Mouse (Mus musculus) liver, embryonic 11.5 days (tissue): ENCODE data around the gene Nmur1. TPM values are rescaled to one million over a fixed set of nuclear protein-coding genes. Genes with fewer than 3 reads are reported as not detected.
"Not testable (repeated sequence)": the region's sequence is repeated elsewhere in the genome, so short reads cannot be mapped to it uniquely, and the experiment has no call there.

Source experiments
- ATAC-seq: fragments of 200-750 bp; cut with Nextera tagmentation; replicated peaks from 2 replicates; pipeline ENCODE4 v1.8.0; 2017; ENCODE audit warnings: moderate number of reproducible peaks, mild to moderate bottlenecking, moderate TSS enrichment, moderate library complexity; ENCODE audit not compliant: low FRiP score
- DNase-seq: peaks from one replicate; pipeline ENCODE4 v3.0.0-alpha.2; 2017; ENCODE audit warnings: low spot score
- H3K27ac ChIP-seq: fragments of 300-500 bp; sonication (generic); 2 replicates; pipeline ENCODE4 v1.5.1; 2014; ENCODE audit warnings: mild to moderate bottlenecking, low read depth, low read length, control low read depth
- H3K27me3 ChIP-seq: fragments of 300-500 bp; sonication (generic); replicated peaks from 2 replicates; pipeline ENCODE4 v1.6.1; 2014; ENCODE audit warnings: low read length, mixed read lengths; ENCODE audit not compliant: control insufficient read depth, insufficient read depth
- H3K36me3 ChIP-seq: fragments of 300-500 bp; sonication (generic); 2 replicates; pipeline ENCODE4 v1.6.1; 2014; ENCODE audit warnings: mild to moderate bottlenecking, low read length, moderate library complexity, mixed read lengths; ENCODE audit not compliant: control insufficient read depth, insufficient read depth
- H3K4me1 ChIP-seq: fragments of 300-500 bp; sonication (generic); replicated peaks from 2 replicates; pipeline ENCODE4 v1.6.1; 2014; ENCODE audit warnings: low read length, mixed read lengths; ENCODE audit not compliant: control insufficient read depth, insufficient read depth
- H3K4me2 ChIP-seq: fragments of 300-500 bp; sonication (generic); 2 replicates; pipeline ENCODE4 v1.6.1; 2014; ENCODE audit warnings: mild to moderate bottlenecking, control low read depth, moderate library complexity
- H3K4me3 ChIP-seq: fragments of 300-500 bp; sonication (generic); 2 replicates; pipeline ENCODE4 v1.5.1; 2014; ENCODE audit warnings: low read depth, low read length, control low read depth
- H3K9ac ChIP-seq: fragments of 300-500 bp; sonication (generic); 2 replicates; pipeline ENCODE4 v1.6.1; 2014; ENCODE audit warnings: low read depth, low read length, control low read depth
- H3K9me3 ChIP-seq: fragments of 300-500 bp; sonication (generic); 2 replicates; pipeline ENCODE4 v1.6.1; 2016; ENCODE audit warnings: low read length, inconsistent platforms, mixed read lengths; ENCODE audit not compliant: control insufficient read depth
- WGBS: fragments of 180-500 bp; shearing (Covaris S2); extraction: QIAGEN DNeasy Blood & Tissue Kit; methylation state at CpG from one replicate; pipeline ENCODE4 v1.1.7; 2014; 5-methylcytosine and 5-hydroxymethylcytosine counted together
- microRNA-seq: library from miRNA; unstranded; fragments of <30 nt; microRNA quantifications from one replicate; pipeline ENCODE4, GENCODE M21; 2017; ENCODE audit warnings: borderline number of aligned reads
- polyA plus RNA-seq: library from polyadenylated mRNA; unstranded; fragments of >200 nt; fragmentation: Nextera tagmentation; extraction: Ambion mirVana; gene quantifications from 2 replicates; pipeline ENCODE4 v1.2.1, GENCODE M21; 2014

The Nmur1 gene
- polyA plus RNA-seq, 1 experiment from 2014 or later, result not detected

DNA sequence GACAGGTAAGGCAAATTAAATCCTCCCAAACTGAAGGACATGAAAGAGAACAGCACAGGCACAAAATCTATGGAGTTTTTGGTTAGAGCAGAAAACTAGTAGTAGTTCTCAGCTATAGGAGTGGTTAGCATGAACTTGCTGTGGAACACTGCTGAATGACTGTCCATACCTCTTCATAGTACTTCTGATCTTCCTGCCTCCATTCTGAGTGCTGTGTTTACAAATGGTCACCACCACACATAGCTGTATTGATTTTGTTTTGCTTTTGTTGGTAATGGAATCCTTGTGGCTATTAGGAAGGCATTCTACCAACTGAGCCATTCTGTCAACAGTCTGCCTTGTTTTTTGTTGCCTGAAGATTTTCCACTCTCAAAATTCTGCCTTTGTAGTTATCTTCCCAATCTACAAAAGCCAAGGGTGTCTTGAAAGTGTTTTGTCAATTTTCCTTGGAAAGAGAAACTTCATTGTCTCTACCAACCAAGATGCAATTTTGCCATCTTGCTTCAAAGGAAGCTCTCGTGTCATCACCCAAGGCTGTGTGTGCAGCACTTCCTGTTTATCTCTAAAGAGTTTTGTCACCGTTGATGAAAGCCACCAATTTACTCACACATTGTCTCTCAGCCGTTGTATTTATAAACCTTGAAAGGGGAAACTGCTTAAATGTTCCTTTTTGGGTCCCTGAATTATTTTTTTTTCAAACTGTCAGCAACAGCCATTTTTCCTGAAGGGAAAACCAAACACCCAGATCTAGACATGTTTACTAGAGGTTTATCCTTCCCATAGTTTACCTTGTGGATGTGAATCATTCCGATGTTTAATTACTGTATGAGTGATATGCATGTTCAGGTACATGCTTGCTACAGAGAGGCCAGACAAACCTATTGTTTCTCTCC lies 81.8 kb downstream of the Nmur1 start:
- 44% methylated on average over 4 of the region's 4 CpGs for WGBS
- H3K27me3 ChIP-seq, result no peaks in the 10 kb centered on the region
- no peak overlapping the region for H3K9ac ChIP-seq
- H3K9me3 ChIP-seq, result no peaks in the 10 kb centered on the region
- ATAC-seq (no peak), DNase-seq (no peak)
- H3K27ac ChIP-seq, result peak overlapping the region; percentile 21; the same call in 1 of the 2 replicates
- H3K4me3 ChIP-seq, result no peak overlapping the region
- peaks cover 14% of the 10 kb centered on the region for H3K36me3 ChIP-seq
- no peaks in the 10 kb centered on the region for H3K4me1 ChIP-seq
- no peak overlapping the region for H3K4me2 ChIP-seq

DNA sequence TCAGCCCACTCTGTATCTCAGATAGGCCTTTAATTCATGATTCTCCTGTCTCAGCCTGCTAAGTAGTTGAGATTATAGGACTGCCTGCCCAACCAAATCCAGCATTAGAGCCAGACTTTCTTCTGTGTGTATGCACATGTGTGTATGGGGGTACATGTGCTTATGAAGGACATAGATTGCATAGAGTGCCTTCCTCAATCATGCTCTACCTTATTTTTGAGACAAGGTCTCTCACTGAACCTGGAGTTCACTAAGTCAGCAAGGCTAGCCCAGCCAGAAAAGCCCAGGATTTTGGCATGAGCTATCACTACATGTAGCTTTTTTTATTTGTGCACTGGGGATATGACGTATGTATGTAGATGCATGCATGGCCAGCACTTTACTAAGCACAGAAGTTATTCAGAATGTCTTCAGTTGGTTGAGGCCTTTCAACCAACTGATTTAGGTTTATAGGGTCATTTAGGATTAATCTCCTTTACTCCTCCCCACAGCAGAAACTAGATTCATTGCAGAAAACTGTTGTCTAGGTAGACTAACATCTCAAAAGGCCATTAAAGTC lies 82.9 kb downstream of the Nmur1 start:
- Histone ChIP-seq H3K4me3 (no peak overlapping the region), H3K9me3 (no peaks in the 10 kb centered on the region), H3K27ac (no peak overlapping the region), H3K9ac (no peak overlapping the region), H3K4me1 (no peaks in the 10 kb centered on the region), H3K27me3 (no peaks in the 10 kb centered on the region), H3K4me2 (no peak overlapping the region), H3K36me3 (peaks cover 3% of the 10 kb centered on the region)
- ATAC-seq (no peak), DNase-seq (no peak)
- WGBS, result 91% methylated on average over 1 of the region's 1 CpGs

DNA sequence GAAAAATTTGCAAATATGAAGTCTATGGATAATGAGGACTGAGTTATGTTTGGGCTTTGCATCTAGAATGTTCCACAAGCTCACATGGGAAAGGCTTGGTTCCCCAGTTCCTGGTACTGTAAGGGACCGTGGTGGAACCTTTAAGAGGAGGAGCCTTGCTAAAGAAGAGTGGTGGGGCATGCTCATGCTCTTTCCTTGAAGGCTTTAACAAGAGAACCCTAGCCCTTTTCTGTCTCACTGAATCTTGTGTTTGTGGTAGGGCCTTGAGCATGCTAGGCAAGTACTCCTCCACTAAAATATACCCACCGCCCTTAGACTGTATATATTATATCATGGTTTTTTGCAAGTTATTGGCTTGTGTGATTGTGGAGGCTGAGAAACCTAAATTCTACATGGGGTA lies 83.7 kb downstream of the Nmur1 start:
- Histone ChIP-seq H3K4me3 (no peak overlapping the region), H3K9ac (no peak overlapping the region), H3K4me2 (no peak overlapping the region), H3K27ac (no peak overlapping the region), H3K9me3 (no peaks in the 10 kb centered on the region), H3K27me3 (no peaks in the 10 kb centered on the region), H3K4me1 (no peaks in the 10 kb centered on the region), H3K36me3 (no peaks in the 10 kb centered on the region)
- ATAC-seq (no peak), DNase-seq (no peak)
- WGBS, result 86% methylated on average over 2 of the region's 2 CpGs

DNA sequence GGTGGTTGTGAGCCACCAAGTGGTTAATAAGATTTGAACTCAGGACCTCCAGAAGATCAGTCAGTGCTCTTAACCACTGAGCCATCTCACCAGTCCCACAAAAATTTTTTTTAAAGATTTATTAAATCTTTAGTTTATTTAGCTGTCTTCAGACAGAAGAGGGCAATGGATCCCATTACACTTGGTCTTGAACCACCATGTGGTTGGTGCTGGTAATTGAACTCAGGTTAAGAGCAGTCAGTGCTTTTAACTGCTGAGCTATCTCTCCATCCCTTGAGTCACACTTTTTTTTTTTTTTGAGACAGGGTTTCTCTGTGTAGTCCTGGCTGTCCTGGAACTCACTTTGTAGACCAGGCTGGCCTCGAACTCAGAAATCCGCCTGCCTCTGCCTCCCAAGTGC lies 84.9 kb downstream of the Nmur1 start:
- WGBS, result 84% methylated on average over 2 of the region's 2 CpGs
- H3K4me1 ChIP-seq, DNase-seq, H3K27me3 ChIP-seq, H3K9me3 ChIP-seq, ATAC-seq, H3K36me3 ChIP-seq, H3K4me3 ChIP-seq, H3K27ac ChIP-seq, H3K9ac ChIP-seq, H3K4me2 ChIP-seq: not testable (repeated sequence)

DNA sequence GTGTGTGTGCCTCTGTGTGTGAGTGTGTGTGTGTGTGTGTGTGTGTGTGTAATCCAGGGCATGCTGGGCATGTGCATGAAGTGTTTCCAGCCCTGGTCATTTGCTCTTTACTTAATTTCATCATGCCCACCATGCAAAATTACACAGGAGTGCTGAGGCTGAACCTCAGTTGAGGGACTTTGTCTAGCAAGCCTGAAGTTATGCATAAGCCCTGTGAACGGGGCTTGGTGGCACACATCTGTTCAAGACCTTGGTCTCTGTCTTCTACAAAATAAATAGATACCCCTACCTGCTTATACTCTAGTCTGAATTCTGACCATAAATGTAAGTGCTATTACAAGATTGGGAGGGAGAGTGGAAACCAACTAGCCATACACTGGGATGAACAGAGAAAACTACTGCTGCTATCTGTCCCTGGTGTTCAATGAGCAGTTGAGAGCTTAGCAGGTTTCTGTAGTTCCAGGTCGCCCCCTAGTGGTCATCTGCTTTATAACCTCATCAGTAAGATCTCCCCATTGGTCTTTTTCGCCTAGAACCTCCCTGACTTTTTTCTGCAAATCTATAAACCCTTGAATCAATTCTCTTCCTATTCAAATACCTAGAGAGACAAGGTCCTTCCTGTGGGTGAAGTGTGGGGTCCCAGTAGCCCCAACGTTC lies 86.7 kb downstream of the Nmur1 start:
- ATAC-seq, result peak; percentile 74
- no peak overlapping the region for H3K4me3 ChIP-seq
- WGBS, result 32% methylated on average over 4 of the region's 4 CpGs
- H3K9ac ChIP-seq, result no peak overlapping the region
- H3K9me3 ChIP-seq, result no peaks in the 10 kb centered on the region
- DNase-seq, result peak; percentile 58
- no peak overlapping the region for H3K4me2 ChIP-seq
- H3K27me3 ChIP-seq, result no peaks in the 10 kb centered on the region
- H3K4me1 ChIP-seq, result no peaks in the 10 kb centered on the region
- no peaks in the 10 kb centered on the region for H3K36me3 ChIP-seq
- no peak overlapping the region for H3K27ac ChIP-seq

DNA sequence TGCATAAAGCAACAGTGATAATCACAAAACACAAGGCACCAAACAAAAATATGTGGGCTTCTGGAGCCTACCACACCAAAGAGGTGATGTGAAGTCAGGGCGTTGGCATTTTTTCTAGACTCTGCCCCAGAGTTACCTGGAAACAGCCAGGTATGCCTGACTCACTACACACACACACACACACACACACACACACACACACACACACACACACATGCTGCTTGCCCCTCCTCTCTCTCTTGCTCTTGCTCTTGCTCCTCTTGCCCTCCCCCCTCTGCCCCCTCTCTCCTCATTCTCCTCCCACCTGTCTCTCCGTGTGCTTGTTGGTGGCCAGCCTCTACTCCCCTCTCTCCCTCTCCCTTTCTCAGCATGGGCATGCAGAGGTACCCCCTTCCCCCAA lies 89.7 kb downstream of the Nmur1 start:
- 48% methylated on average over 2 of the region's 2 CpGs for WGBS
- H3K4me1 ChIP-seq, result no peaks in the 10 kb centered on the region
- H3K27ac ChIP-seq, result no peak overlapping the region
- no peaks in the 10 kb centered on the region for H3K27me3 ChIP-seq
- H3K4me3 ChIP-seq, result no peak overlapping the region
- no peaks in the 10 kb centered on the region for H3K9me3 ChIP-seq
- H3K9ac ChIP-seq, result no peak overlapping the region
- no peaks in the 10 kb centered on the region for H3K36me3 ChIP-seq
- H3K4me2 ChIP-seq, result no peak overlapping the region
- no peak for DNase-seq
- ATAC-seq, result no peak

Small RNAs within 50 kb of the gene (microRNA-seq; reads per million reads assigned to microRNA genes)
- gene mmu-mir-3535, result 248 reads per million, percentile 58 among the genes with 10 or more reads in this experiment

Other genes starting within 250 kb of the Nmur1 start
- gene B3gnt7, start 123.4 kb downstream of the Nmur1 start, polyA plus RNA-seq, result 8.9 TPM in 2 replicates
- gene Ncl, start 66.8 kb downstream of the Nmur1 start, polyA plus RNA-seq, result 828 and 901 TPM in 2 replicates
- gene Tex44, start 101 bp upstream of the Nmur1 start, polyA plus RNA-seq, result not detected in 2 replicates
- gene Ptma, start 100.5 kb upstream of the Nmur1 start, polyA plus RNA-seq, result 2,666 and 2,805 TPM in 2 replicates
- gene Pde6d, start 156.4 kb upstream of the Nmur1 start, polyA plus RNA-seq, result 48.1 and 52.1 TPM in 2 replicates
- gene Cops7b, start 156.7 kb upstream of the Nmur1 start, polyA plus RNA-seq, result 30.8 and 33.4 TPM in 2 replicates
- gene Nppc, start 244.3 kb upstream of the Nmur1 start, polyA plus RNA-seq, result not detected in 2 replicates